Mouse (Mus musculus): ENCODE results near the gene Etv6. TPM values are rescaled to one million over a fixed set of nuclear protein-coding genes. Genes with fewer than 3 reads are reported as not detected.

The Etv6 gene
- total and polyA plus RNA-seq, 3 experiments = 12.6 to 25.9 TPM; not detected in 1

- TF ChIP-seq KAT2A (conservative IDR thresholded peaks at IDR 0.05; ENCODE audit: low read depth, low read length) = no peak
- TF ChIP-seq MAFK (IDR thresholded peaks at IDR 0.05; ENCODE audit: borderline replicate concordance, low read depth, low read length) = no peak
- no peak for TF ChIP-seq RAD21 (IDR thresholded peaks at IDR 0.05; ENCODE audit: low read depth, low read length)
- no peak for TF ChIP-seq MAZ (IDR thresholded peaks at IDR 0.05; ENCODE audit: low read depth, low read length)
- TF ChIP-seq JUND (IDR thresholded peaks at IDR 0.05; ENCODE audit: low read depth, low read length) = no peak
- TF ChIP-seq MXI1 (IDR thresholded peaks at IDR 0.05; ENCODE audit: low read depth, low read length) = no peak
- TF ChIP-seq ETS1 (IDR thresholded peaks at IDR 0.05; ENCODE audit: low read depth, low read length) = no peak
- no peak for TF ChIP-seq CHD2 (IDR thresholded peaks at IDR 0.05; ENCODE audit: low read length)
- TF ChIP-seq BHLHE40 (IDR thresholded peaks at IDR 0.05; ENCODE audit: borderline replicate concordance, low read depth, low read length) = no peak
- no peak for TF ChIP-seq HCFC1 (IDR thresholded peaks at IDR 0.05; ENCODE audit: low read depth, low read length)
- no peak for TF ChIP-seq MAX (IDR thresholded peaks at IDR 0.05; ENCODE audit: low read length)
- no peak for TF ChIP-seq RCOR1 (IDR thresholded peaks at IDR 0.05; ENCODE audit: low read depth, low read length)
- TF ChIP-seq MEF2A (IDR thresholded peaks at IDR 0.05; ENCODE audit: extremely low read depth, insufficient replicate concordance, low read depth, low read length, poor library complexity, severe bottlenecking) = no peak
- no peak for TF ChIP-seq TCF12 (IDR thresholded peaks at IDR 0.05; ENCODE audit: low read depth, low read length)
- no peak for TF ChIP-seq SIN3A (IDR thresholded peaks at IDR 0.05; ENCODE audit: low read length)
- no peak for TF ChIP-seq NELFE (IDR thresholded peaks at IDR 0.05; ENCODE audit: low read depth, low read length)
- TF ChIP-seq UBTF (IDR thresholded peaks at IDR 0.05; ENCODE audit: borderline replicate concordance, insufficient read depth, low read depth, low read length) = no peak
- no peak for TF ChIP-seq NRF1 (IDR thresholded peaks at IDR 0.05; ENCODE audit: insufficient read depth, low read depth, low read length, poor library complexity, severe bottlenecking)
- no peak for TF ChIP-seq ZNF384 (IDR thresholded peaks at IDR 0.05; ENCODE audit: low read depth, low read length)
- Histone ChIP-seq H3K36me3 (ENCODE audit: control insufficient read depth in 1 of 2, insufficient read depth in 2 of 2, low read length in 2 of 2) (peaks cover 1 to 8% of the 10 kb centered on the region in 2 experiments; a peak in 3 of 4 replicates), H3K27me3 (ENCODE audit: control insufficient read depth in 1 of 2, insufficient read depth in 2 of 2, low read length in 2 of 2) (no peaks in the 10 kb centered on the region), H3K27ac (ENCODE audit: control insufficient read depth, low read depth, low read length) (no peak overlapping the region), H3K79me2 (ENCODE audit: control insufficient read depth, insufficient read depth, low read length, poor library complexity) (peaks cover 49% of the 10 kb centered on the region), H3K9ac (ENCODE audit: control insufficient read depth, low read depth, low read length, poor library complexity, severe bottlenecking) (no peak overlapping the region), H3K4me3 (ENCODE audit: control insufficient read depth in 1 of 2, insufficient read depth in 1 of 2, low read depth in 2 of 2, low read length in 2 of 2) (no peak overlapping the region), H3K4me1 (ENCODE audit: control insufficient read depth in 1 of 2, insufficient read depth in 2 of 2, low read length in 2 of 2) (no peaks in the 10 kb centered on the region), H3K9me3 (replicated peaks; ENCODE audit: insufficient read depth, low read length) (no peaks in the 10 kb centered on the region)
- no peak for DNase-seq (ENCODE audit: low read depth, low spot score)
Measured at GRCm38 (mm10) chr6:134058886-134059551, 23.5 kb downstream of the Etv6 start.

- no peaks in the 10 kb centered on the region for H3K9me3 ChIP-seq (replicated peaks; ENCODE audit: insufficient read depth, low read length)
- peaks cover 0 to under 1% of the 10 kb centered on the region in 2 experiments; a peak in 2 of 4 replicates for H3K4me1 ChIP-seq (ENCODE audit: control insufficient read depth in 1 of 2, insufficient read depth in 2 of 2, low read length in 2 of 2)
- DNase-seq (ENCODE audit: low read depth, low spot score) = no peak
- H3K27me3 ChIP-seq (ENCODE audit: control insufficient read depth in 1 of 2, insufficient read depth in 2 of 2, low read length in 2 of 2) = no peaks in the 10 kb centered on the region
- H3K4me3 ChIP-seq (ENCODE audit: control insufficient read depth in 1 of 2, insufficient read depth in 1 of 2, low read depth in 2 of 2, low read length in 2 of 2) = no peak overlapping the region
- H3K79me2 ChIP-seq (ENCODE audit: control insufficient read depth, insufficient read depth, low read length, poor library complexity) = peaks cover 46% of the 10 kb centered on the region
- TF ChIP-seq UBTF (IDR thresholded peaks at IDR 0.05; ENCODE audit: borderline replicate concordance, insufficient read depth, low read depth, low read length) (no peak), POLR2AphosphoS5 (IDR thresholded peaks at IDR 0.05; ENCODE audit: borderline replicate concordance, low read depth, low read length) (no peak)
- no peak overlapping the region for H3K9ac ChIP-seq (ENCODE audit: control insufficient read depth, low read depth, low read length, poor library complexity, severe bottlenecking)
- peaks cover 2 to 4% of the 10 kb centered on the region in 2 experiments for H3K36me3 ChIP-seq (ENCODE audit: control insufficient read depth in 1 of 2, insufficient read depth in 2 of 2, low read length in 2 of 2)
- no peak overlapping the region for H3K27ac ChIP-seq (ENCODE audit: control insufficient read depth, low read depth, low read length)
Measured at GRCm38 (mm10) chr6:134059552-134059891, 24.0 kb downstream of the Etv6 start.
